Mouse (Mus musculus): ENCODE data around the gene Acap1. TPM values are rescaled to one million over a fixed set of nuclear protein-coding genes. Genes with fewer than 3 reads are reported as not detected.
A peak's percentile ranks its signal among the peaks of the same experiment; 100 is the strongest.

The Acap1 gene
- polyA plus RNA-seq, 1 experiment from 2014 or later, result 5.2 TPM

DNA sequence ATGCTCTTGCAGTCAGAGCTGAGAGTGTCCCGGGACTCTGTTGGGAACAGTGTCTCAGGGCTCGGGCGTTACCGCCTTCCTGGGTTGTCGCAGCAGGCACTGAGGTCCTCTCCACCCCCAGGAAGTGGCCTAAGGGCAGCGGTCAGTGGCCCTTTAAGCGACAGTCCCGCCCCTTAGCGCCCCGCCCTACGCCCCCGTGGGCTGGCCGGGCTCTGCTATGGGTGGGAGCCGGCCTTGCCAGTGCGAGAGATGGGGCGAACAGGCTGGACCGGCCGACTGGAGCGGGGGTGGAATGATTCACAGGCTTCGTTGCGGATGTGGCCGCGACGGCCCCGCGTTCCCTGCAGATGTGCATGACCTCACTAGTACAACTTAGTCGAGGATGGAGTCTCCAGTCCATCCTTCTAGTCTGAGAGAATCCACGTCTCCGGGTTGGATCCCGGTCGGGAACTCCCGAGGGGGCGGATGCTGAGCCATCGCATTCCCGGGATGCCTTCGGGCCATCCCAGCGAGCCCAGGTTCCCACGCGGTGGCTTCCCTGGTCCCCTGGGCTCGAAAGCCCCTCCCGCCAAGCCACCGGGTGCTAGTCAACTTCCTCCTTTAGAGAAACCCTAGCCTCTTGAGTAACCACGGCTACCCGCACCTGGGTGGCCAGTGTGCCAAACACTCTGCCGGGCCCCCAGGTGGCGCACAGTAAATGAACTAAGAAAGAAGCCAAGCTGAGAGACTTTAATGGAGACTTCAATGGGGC, 14.3 kb downstream of the Acap1 start, which contains the start of gene Kctd11:
TSS of gene Kctd11 (minus strand) at position 554 of the 751 bp plus-strand sequence.
- Histone ChIP-seq H3K4me1 (ENCODE audit: control insufficient read depth, insufficient read depth, low read length) (peaks cover 36% of the 10 kb centered on the region), H3K27ac (ENCODE audit: low read length) (peak within 1 kb of the TSS; percentile 88), H3K4me3 (ENCODE audit: low read length) (peak within 1 kb of the TSS; percentile 50), H3K36me3 (ENCODE audit: control insufficient read depth, insufficient read depth, low read length) (no peaks in the 10 kb centered on the region), H3K27me3 (replicated peaks; ENCODE audit: control insufficient read depth, insufficient read depth, low read length) (no peaks in the 10 kb centered on the region), H3K9ac (ENCODE audit: low read depth, low read length) (peak within 1 kb of the TSS; percentile 71), H3K9me3 (ENCODE audit: control insufficient read depth, low read length) (no peaks in the 10 kb centered on the region), H3K4me2 (ENCODE audit: low read depth, low read length) (peak within 1 kb of the TSS; percentile 84)
- peak; percentile 91 for ATAC-seq
- WGBS, result under 1% methylated on average over 46 of the region's 46 CpGs

GRCm38 (mm10) chr11:69880506-69880852, 14.9 kb downstream of the Acap1 start:
- no peaks in the 10 kb centered on the region for H3K36me3 ChIP-seq (ENCODE audit: control insufficient read depth, insufficient read depth, low read length)
- H3K9me3 ChIP-seq (ENCODE audit: control insufficient read depth, low read length), result no peaks in the 10 kb centered on the region
- no peaks in the 10 kb centered on the region for H3K27me3 ChIP-seq (replicated peaks; ENCODE audit: control insufficient read depth, insufficient read depth, low read length)
- WGBS, result 1% methylated on average over 18 of the region's 18 CpGs
- H3K27ac ChIP-seq (ENCODE audit: low read length), result peak overlapping the region; percentile 88
- ATAC-seq, result peak; percentile 58
- peaks cover 40% of the 10 kb centered on the region for H3K4me1 ChIP-seq (ENCODE audit: control insufficient read depth, insufficient read depth, low read length)
- peak overlapping the region; percentile 50 for H3K4me3 ChIP-seq (ENCODE audit: low read length)
- peak overlapping the region; percentile 84 for H3K4me2 ChIP-seq (ENCODE audit: low read depth, low read length)
- H3K9ac ChIP-seq (ENCODE audit: low read depth, low read length), result peak overlapping the region; percentile 71

DNA sequence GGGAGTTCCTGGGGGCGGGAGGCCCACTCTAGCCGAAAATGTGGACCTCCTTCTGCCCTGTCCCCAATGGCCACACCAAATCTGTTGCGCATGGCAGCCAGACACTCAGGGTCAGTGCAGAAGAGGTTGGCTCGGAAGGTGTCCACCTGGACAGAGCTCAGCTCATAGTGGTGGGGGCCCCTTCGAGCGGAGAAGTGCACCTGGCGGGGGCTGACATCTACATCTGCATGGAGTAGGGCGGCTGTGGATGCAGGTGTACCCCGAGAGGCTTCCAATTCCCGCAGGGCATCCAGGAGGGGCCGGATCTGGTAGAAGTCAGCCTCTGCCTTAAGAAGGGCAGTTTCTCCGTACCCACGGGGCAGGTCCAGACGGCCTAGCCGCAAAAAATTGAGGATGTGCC, 15.6 kb downstream of the Acap1 start:
- Histone ChIP-seq H3K4me1 (ENCODE audit: control insufficient read depth, insufficient read depth, low read length) (peaks cover 40% of the 10 kb centered on the region), H3K4me2 (ENCODE audit: low read depth, low read length) (peak overlapping the region; percentile 84), H3K27ac (ENCODE audit: low read length) (0 out of 2 replicates have a peak overlapping the region, but pooled peaks have one; percentile 8), H3K9me3 (ENCODE audit: control insufficient read depth, low read length) (no peaks in the 10 kb centered on the region), H3K36me3 (ENCODE audit: control insufficient read depth, insufficient read depth, low read length) (no peaks in the 10 kb centered on the region), H3K9ac (ENCODE audit: low read depth, low read length) (peak overlapping the region; percentile 71), H3K27me3 (replicated peaks; ENCODE audit: control insufficient read depth, insufficient read depth, low read length) (no peaks in the 10 kb centered on the region), H3K4me3 (ENCODE audit: low read length) (peak overlapping the region; percentile 50)
- 48% methylated on average over 15 of the region's 15 CpGs for WGBS
- no peak for ATAC-seq

DNA sequence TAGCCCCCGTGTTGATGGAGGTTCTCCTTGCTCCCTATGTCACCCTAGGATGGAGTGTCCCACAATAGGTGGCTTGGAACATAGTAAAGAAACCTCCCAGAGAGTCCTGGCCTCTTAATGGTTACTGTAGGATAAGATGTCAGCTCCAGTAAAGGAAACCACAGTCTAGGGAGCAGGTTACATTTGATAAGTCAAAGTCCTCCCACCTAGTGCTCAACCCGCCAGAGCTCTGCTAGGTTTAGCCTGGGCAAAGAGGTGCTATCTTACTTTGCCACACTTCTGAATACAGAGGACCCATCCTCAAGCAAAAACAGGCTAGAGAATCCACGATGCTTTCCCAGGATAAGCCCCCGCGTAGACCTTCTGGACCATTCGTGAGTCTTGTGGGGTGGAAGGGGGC, 16.4 kb downstream of the Acap1 start:
- no peaks in the 10 kb centered on the region for H3K27me3 ChIP-seq (replicated peaks; ENCODE audit: control insufficient read depth, insufficient read depth, low read length)
- H3K4me1 ChIP-seq (ENCODE audit: control insufficient read depth, insufficient read depth, low read length), result peaks cover 40% of the 10 kb centered on the region
- H3K4me3 ChIP-seq (ENCODE audit: low read length), result peak overlapping the region; percentile 50
- H3K27ac ChIP-seq (ENCODE audit: low read length), result no peak overlapping the region
- no peak for ATAC-seq
- 85% methylated on average over 6 of the region's 6 CpGs for WGBS
- no peaks in the 10 kb centered on the region for H3K36me3 ChIP-seq (ENCODE audit: control insufficient read depth, insufficient read depth, low read length)
- no peaks in the 10 kb centered on the region for H3K9me3 ChIP-seq (ENCODE audit: control insufficient read depth, low read length)
- H3K4me2 ChIP-seq (ENCODE audit: low read depth, low read length), result peak overlapping the region; percentile 84
- peak overlapping the region; percentile 71 for H3K9ac ChIP-seq (ENCODE audit: low read depth, low read length)

- no peaks in the 10 kb centered on the region for H3K27me3 ChIP-seq (replicated peaks; ENCODE audit: control insufficient read depth, insufficient read depth, low read length)
- no peaks in the 10 kb centered on the region for H3K36me3 ChIP-seq (ENCODE audit: control insufficient read depth, insufficient read depth, low read length)
- no peaks in the 10 kb centered on the region for H3K9me3 ChIP-seq (ENCODE audit: control insufficient read depth, low read length)
- H3K9ac ChIP-seq (ENCODE audit: low read depth, low read length), result no peak overlapping the region
- ATAC-seq, result no peak
- no peak overlapping the region for H3K4me2 ChIP-seq (ENCODE audit: low read depth, low read length)
- H3K4me3 ChIP-seq (ENCODE audit: low read length), result no peak overlapping the region
- H3K27ac ChIP-seq (ENCODE audit: low read length), result no peak overlapping the region
- H3K4me1 ChIP-seq (ENCODE audit: control insufficient read depth, insufficient read depth, low read length), result peaks cover 40% of the 10 kb centered on the region
- 70% methylated on average over 3 of the region's 3 CpGs for WGBS
Observed at GRCm38 (mm10) chr11:69878399-69878798, 16.9 kb downstream of the Acap1 start.

DNA sequence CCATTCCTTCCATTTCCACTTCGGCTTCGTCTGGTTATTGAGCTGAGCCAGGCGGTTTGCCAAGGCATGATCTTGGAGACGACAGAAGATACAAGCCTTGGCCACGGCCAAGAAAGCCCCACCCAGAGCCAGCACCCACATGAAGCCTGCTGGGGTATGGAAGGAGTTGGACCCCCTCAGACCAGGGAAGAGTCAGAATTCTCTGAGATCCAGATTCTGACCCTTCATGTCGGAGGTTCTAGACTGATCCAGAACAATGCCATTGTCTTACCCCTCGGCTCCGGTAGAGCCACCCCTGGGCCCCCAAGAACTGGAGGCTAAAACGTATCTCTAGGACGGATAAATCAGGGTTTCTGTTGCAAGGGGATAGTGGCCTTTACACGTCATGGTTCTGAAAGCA, 17.5 kb downstream of the Acap1 start, which contains the start of gene Tmem95:
TSS of gene Tmem95 (minus strand) at position 141 of the 400 bp plus-strand sequence.
- peaks cover 40% of the 10 kb centered on the region for H3K4me1 ChIP-seq (ENCODE audit: control insufficient read depth, insufficient read depth, low read length)
- H3K4me2 ChIP-seq (ENCODE audit: low read depth, low read length), result peak within 1 kb of the TSS; percentile 24; the same call in 1 of the 2 replicates
- no peaks in the 10 kb centered on the region for H3K9me3 ChIP-seq (ENCODE audit: control insufficient read depth, low read length)
- H3K27ac ChIP-seq (ENCODE audit: low read length), result no peak within 1 kb of the TSS
- no peak within 1 kb of the TSS for H3K4me3 ChIP-seq (ENCODE audit: low read length)
- peak within 1 kb of the TSS; percentile 41; the same call in 1 of the 2 replicates for H3K9ac ChIP-seq (ENCODE audit: low read depth, low read length)
- WGBS, result 90% methylated on average over 11 of the region's 11 CpGs
- no peaks in the 10 kb centered on the region for H3K27me3 ChIP-seq (replicated peaks; ENCODE audit: control insufficient read depth, insufficient read depth, low read length)
- ATAC-seq, result no peak
- H3K36me3 ChIP-seq (ENCODE audit: control insufficient read depth, insufficient read depth, low read length), result no peaks in the 10 kb centered on the region

GRCm38 (mm10) chr11:69876867-69877266, 18.5 kb downstream of the Acap1 start:
- Histone ChIP-seq H3K4me2 (ENCODE audit: low read depth, low read length) (peak overlapping the region; percentile 24; the same call in 1 of the 2 replicates), H3K4me3 (ENCODE audit: low read length) (no peak overlapping the region), H3K9me3 (ENCODE audit: control insufficient read depth, low read length) (no peaks in the 10 kb centered on the region), H3K4me1 (ENCODE audit: control insufficient read depth, insufficient read depth, low read length) (peaks cover 40% of the 10 kb centered on the region), H3K27ac (ENCODE audit: low read length) (0 out of 2 replicates have a peak overlapping the region, but pooled peaks have one; percentile 26), H3K9ac (ENCODE audit: low read depth, low read length) (peak overlapping the region; percentile 41; the same call in 1 of the 2 replicates), H3K27me3 (replicated peaks; ENCODE audit: control insufficient read depth, insufficient read depth, low read length) (no peaks in the 10 kb centered on the region), H3K36me3 (ENCODE audit: control insufficient read depth, insufficient read depth, low read length) (no peaks in the 10 kb centered on the region)
- 7% methylated on average over 12 of the region's 12 CpGs for WGBS
- 0 out of 2 replicates have a peak, but pooled peaks have one; percentile 10 for ATAC-seq

DNA sequence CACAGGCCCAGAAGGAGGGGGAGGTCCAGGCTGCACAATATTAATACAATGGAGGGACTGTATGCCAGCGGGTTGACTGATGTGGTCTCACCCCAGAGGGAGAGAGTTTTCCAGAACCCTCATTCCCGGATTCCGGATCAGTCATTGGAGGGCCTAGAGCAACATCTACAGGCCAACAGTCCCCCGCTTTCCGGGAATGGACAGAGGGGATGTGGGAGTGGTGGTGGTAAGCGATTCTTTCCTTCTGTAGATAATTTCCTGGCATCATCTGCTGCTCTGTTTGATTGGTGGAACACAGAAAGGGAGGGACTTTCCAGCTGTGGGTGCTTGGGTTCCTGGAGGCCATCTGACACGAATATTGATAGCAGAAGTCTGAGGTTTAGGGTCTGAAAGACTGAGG, 19.2 kb downstream of the Acap1 start:
- Histone ChIP-seq H3K4me2 (ENCODE audit: low read depth, low read length) (no peak overlapping the region), H3K4me1 (ENCODE audit: control insufficient read depth, insufficient read depth, low read length) (peaks cover 33% of the 10 kb centered on the region), H3K9me3 (ENCODE audit: control insufficient read depth, low read length) (no peaks in the 10 kb centered on the region), H3K4me3 (ENCODE audit: low read length) (no peak overlapping the region), H3K36me3 (ENCODE audit: control insufficient read depth, insufficient read depth, low read length) (no peaks in the 10 kb centered on the region), H3K9ac (ENCODE audit: low read depth, low read length) (peak overlapping the region; percentile 14; the same call in 1 of the 2 replicates), H3K27me3 (replicated peaks; ENCODE audit: control insufficient read depth, insufficient read depth, low read length) (no peaks in the 10 kb centered on the region), H3K27ac (ENCODE audit: low read length) (peak overlapping the region; percentile 26; the same call in 1 of the 2 replicates)
- WGBS, result 48% methylated on average over 7 of the region's 7 CpGs
- no peak for ATAC-seq

DNA sequence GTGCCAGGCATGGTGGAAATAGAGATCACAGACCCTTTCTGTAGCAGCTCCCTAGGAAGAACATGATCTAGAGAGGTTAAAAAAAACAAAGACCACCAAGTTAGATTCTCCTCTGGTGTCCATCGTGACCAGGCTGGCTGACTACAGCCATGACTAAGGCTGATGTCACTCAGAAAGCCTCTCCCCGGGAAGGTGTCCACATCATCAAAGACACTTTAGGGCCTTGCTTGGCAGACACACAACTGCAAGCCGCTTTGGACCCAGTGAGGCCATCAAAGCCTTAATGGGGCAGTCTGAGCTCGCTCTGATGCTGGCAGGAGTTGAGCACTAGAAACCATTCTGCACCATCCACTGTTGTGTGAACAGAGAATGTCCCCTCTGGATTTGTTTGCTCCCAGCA, 22.9 kb downstream of the Acap1 start:
- no peak overlapping the region for H3K9ac ChIP-seq (ENCODE audit: low read depth, low read length)
- 73% methylated on average over 4 of the region's 4 CpGs for WGBS
- H3K9me3 ChIP-seq (ENCODE audit: control insufficient read depth, low read length), result no peaks in the 10 kb centered on the region
- no peak overlapping the region for H3K4me3 ChIP-seq (ENCODE audit: low read length)
- no peak for ATAC-seq
- no peak overlapping the region for H3K27ac ChIP-seq (ENCODE audit: low read length)
- no peaks in the 10 kb centered on the region for H3K36me3 ChIP-seq (ENCODE audit: control insufficient read depth, insufficient read depth, low read length)
- H3K27me3 ChIP-seq (replicated peaks; ENCODE audit: control insufficient read depth, insufficient read depth, low read length), result no peaks in the 10 kb centered on the region
- H3K4me1 ChIP-seq (ENCODE audit: control insufficient read depth, insufficient read depth, low read length), result peaks cover 13% of the 10 kb centered on the region
- no peak overlapping the region for H3K4me2 ChIP-seq (ENCODE audit: low read depth, low read length)

Data from intestine, embryonic 16.5 days (tissue).